Mouse (Mus musculus): ENCODE measurements around the gene Oas3.

Gene Oas3

GRCm38 (mm10) chr5:120751206-120751605, 26.3 kb downstream of the Oas3 start:
- DNase-seq = no peak

- DNase-seq = no peak
Observed at GRCm38 (mm10) chr5:120749688-120750087, 27.8 kb downstream of the Oas3 start, which contains the start of gene Oas2. Gene Oas2, minus strand, starts transcription at chr5:120749853.

- DNase-seq = no peak
Observed at GRCm38 (mm10) chr5:120746451-120746850, 31.0 kb downstream of the Oas3 start.

GRCm38 (mm10) chr5:120742125-120742524, 35.3 kb downstream of the Oas3 start:
- DNase-seq = peak; percentile 20

- DNase-seq = no peak
Observed at GRCm38 (mm10) chr5:120734380-120734990, 43.0 kb downstream of the Oas3 start.

GRCm38 (mm10) chr5:120733696-120734095, 43.8 kb downstream of the Oas3 start:
- no peak for DNase-seq

- DNase-seq = no peak
Observed at GRCm38 (mm10) chr5:120732740-120733139, 44.7 kb downstream of the Oas3 start.

- DNase-seq = no peak
Observed at GRCm38 (mm10) chr5:120729319-120729718, 48.1 kb downstream of the Oas3 start.

- DNase-seq = no peak
Observed at GRCm38 (mm10) chr5:120725811-120726455, 51.5 kb downstream of the Oas3 start.

- no peak for DNase-seq
Observed at GRCm38 (mm10) chr5:120721005-120721404, 56.5 kb downstream of the Oas3 start.

- DNase-seq = no peak
Observed at GRCm38 (mm10) chr5:120718600-120719378, 58.7 kb downstream of the Oas3 start.

GRCm38 (mm10) chr5:120717136-120717535, 60.3 kb downstream of the Oas3 start:
- no peak for DNase-seq

- DNase-seq = peak; percentile 66
Observed at GRCm38 (mm10) chr5:120714314-120714713, 63.1 kb downstream of the Oas3 start.

GRCm38 (mm10) chr5:120712721-120713120, 64.7 kb downstream of the Oas3 start:
- no peak for DNase-seq

- DNase-seq = no peak
Observed at GRCm38 (mm10) chr5:120711827-120712226, 65.6 kb downstream of the Oas3 start, which contains the start of gene Dtx1. Gene Dtx1, minus strand, starts transcription at chr5:120711927.

GRCm38 (mm10) chr5:120711416-120711815, 66.0 kb downstream of the Oas3 start:
- no peak for DNase-seq

GRCm38 (mm10) chr5:120710826-120711248, 66.6 kb downstream of the Oas3 start:
- no peak for DNase-seq

GRCm38 (mm10) chr5:120710161-120710825, 67.2 kb downstream of the Oas3 start:
- no peak for DNase-seq

- DNase-seq = no peak
Observed at GRCm38 (mm10) chr5:120706976-120707375, 70.5 kb downstream of the Oas3 start.

- no peak for DNase-seq
Observed at GRCm38 (mm10) chr5:120706541-120706940, 70.9 kb downstream of the Oas3 start.

GRCm38 (mm10) chr5:120704421-120704820, 73.0 kb downstream of the Oas3 start:
- DNase-seq = no peak

GRCm38 (mm10) chr5:120703660-120704059, 73.8 kb downstream of the Oas3 start:
- no peak for DNase-seq
